Mouse (Mus musculus): ENCODE data around the gene Vmn1r184.
"Not testable (repeated sequence)": the region's sequence is repeated elsewhere in the genome, so short reads cannot be mapped to it uniquely, and the experiment has no call there.

- not testable (repeated sequence) for TF ChIP-seq CTCF (IDR thresholded peaks at IDR 0.05); POLR2A (IDR thresholded peaks at IDR 0.05; ENCODE audit: insufficient read depth, low read depth, low read length); EP300 (IDR thresholded peaks at IDR 0.05; ENCODE audit: insufficient read depth, low read depth, low read length)
Observed at GRCm38 (mm10) chr7:26315809-26316208, 55.7 kb downstream of the Vmn1r184 start.
